Mouse (Mus musculus) megakaryocyte, embryonic 14.5 days (primary cell): Measurements from ENCODE around the gene Gm11562.

Experiments used
- FLI1 ChIP-seq: IDR thresholded peaks from 2 replicates; pipeline ENCODE4 v1.6.1; 2012; ENCODE audit warnings: low read length, inconsistent platforms, mixed read lengths
- GATA1 ChIP-seq: IDR thresholded peaks from 3 replicates; pipeline ENCODE4 v1.6.1; 2012; ENCODE audit warnings: mixed read lengths, low read length, inconsistent platforms, borderline replicate concordance

- TF ChIP-seq GATA1 (no peak), FLI1 (no peak)
These were observed 46.1 kb downstream of the Gm11562 start for GRCm38 (mm10) chr11:99574106-99574505.
